Comparison of ENCODE assay signal across 26 mouse cellular contexts in genomic region chr1:91584969-91585835, GRCm38 (mm10). TPM values are rescaled to one million over a fixed set of nuclear protein-coding genes. Genes with fewer than 3 reads are reported as not detected.
DNase-seq lines count a peak whose midpoint lies in the region; ATAC-seq and TF ChIP-seq lines count a peak whose summit lies in the region.
"Had no signal": no experiment of that assay in that cellular context is flagged by ENCODE, and none has a peak within 500 bp of the region (broad histone marks: within the 10 kb centered on the region; RNA-seq: fewer than 3 reads in every experiment).

No protein-coding gene starts in this region.

- no peak for TF ChIP-seq CTCF in lung, postnatal 0 days (IDR thresholded peaks at IDR 0.05)

- H3K36me3 ChIP-seq in embryonic facial prominence, embryonic 13.5 days: no peaks in the 10 kb centered on the region
- no peaks in the 10 kb centered on the region for H3K36me3 ChIP-seq in embryonic facial prominence, embryonic 10.5 days (replicated peaks)
- no peaks in the 10 kb centered on the region for H3K36me3 ChIP-seq in kidney, embryonic 15.5 days
- H3K36me3 ChIP-seq in limb, embryonic 14.5 days (ENCODE audit: control insufficient read depth, insufficient read depth, low read length): no peaks in the 10 kb centered on the region
- no peaks in the 10 kb centered on the region for H3K36me3 ChIP-seq in lung, postnatal 0 days (ENCODE audit: insufficient read depth, low read length)
- H3K36me3 ChIP-seq: G1E; heart, embryonic 13.5 days; limb, embryonic 15.5 days; liver, embryonic 13.5 days had no signal

- TF ChIP-seq EP300 in lung, postnatal 0 days (IDR thresholded peaks at IDR 0.05): no peak

- no peak overlapping the region for H3K9ac ChIP-seq in embryonic facial prominence, embryonic 13.5 days
- no peak overlapping the region for H3K9ac ChIP-seq in kidney, embryonic 15.5 days
- no peak overlapping the region for H3K9ac ChIP-seq in limb, embryonic 14.5 days (ENCODE audit: low read depth, low read length, severe bottlenecking)
- H3K9ac ChIP-seq in lung, postnatal 0 days (replicated peaks; ENCODE audit: low read depth): no peak overlapping the region
- H3K9ac ChIP-seq: heart, embryonic 13.5 days; limb, embryonic 15.5 days; liver, embryonic 13.5 days had no signal

- no peak overlapping the region for H3K4me3 ChIP-seq in embryonic facial prominence, embryonic 13.5 days
- H3K4me3 ChIP-seq in embryonic facial prominence, embryonic 10.5 days: no peak overlapping the region
- no peak overlapping the region for H3K4me3 ChIP-seq in kidney, embryonic 15.5 days (replicated peaks)
- H3K4me3 ChIP-seq in limb, embryonic 14.5 days (replicated peaks; ENCODE audit: low read length): no peak overlapping the region
- no peak overlapping the region for H3K4me3 ChIP-seq in lung, postnatal 0 days (ENCODE audit: low read depth, low read length)
- H3K4me3 ChIP-seq: heart, embryonic 13.5 days; layer of hippocampus, adult 2 months; limb, embryonic 15.5 days; liver, embryonic 13.5 days had no signal

- no peaks in the 10 kb centered on the region; the same call in 1 of the 2 replicates for H3K27me3 ChIP-seq in embryonic facial prominence, embryonic 13.5 days
- H3K27me3 ChIP-seq in embryonic facial prominence, embryonic 10.5 days (replicated peaks; ENCODE audit: low read depth, poor library complexity, severe bottlenecking): no peaks in the 10 kb centered on the region
- H3K27me3 ChIP-seq in kidney, embryonic 15.5 days: peaks cover 12% of the 10 kb centered on the region; the same call in 1 of the 2 replicates
- no peaks in the 10 kb centered on the region for H3K27me3 ChIP-seq in limb, embryonic 14.5 days (ENCODE audit: control insufficient read depth, insufficient read depth, low read length)
- no peaks in the 10 kb centered on the region for H3K27me3 ChIP-seq in lung, postnatal 0 days (replicated peaks; ENCODE audit: insufficient read depth, low read length)
- H3K27me3 ChIP-seq: limb, embryonic 15.5 days had no signal

- no peak overlapping the region for H3K4me2 ChIP-seq in embryonic facial prominence, embryonic 13.5 days
- no peak overlapping the region for H3K4me2 ChIP-seq in kidney, embryonic 15.5 days
- H3K4me2 ChIP-seq in limb, embryonic 14.5 days (replicated peaks; ENCODE audit: low read depth, low read length, severe bottlenecking): no peak overlapping the region
- no peak overlapping the region for H3K4me2 ChIP-seq in lung, postnatal 0 days (replicated peaks; ENCODE audit: low read depth, low read length)
- H3K4me2 ChIP-seq: heart, embryonic 13.5 days; limb, embryonic 15.5 days; liver, embryonic 13.5 days had no signal

- no peak for TF ChIP-seq POLR2A in limb, embryonic 14.5 days (IDR thresholded peaks at IDR 0.05; ENCODE audit: borderline replicate concordance, extremely low read depth, insufficient read depth, insufficient read length)

- peaks cover 11% of the 10 kb centered on the region for H3K4me1 ChIP-seq in embryonic facial prominence, embryonic 13.5 days
- peaks cover 12% of the 10 kb centered on the region for H3K4me1 ChIP-seq in embryonic facial prominence, embryonic 10.5 days
- H3K4me1 ChIP-seq in kidney, embryonic 15.5 days: peaks cover 13% of the 10 kb centered on the region
- H3K4me1 ChIP-seq in limb, embryonic 14.5 days (ENCODE audit: control insufficient read depth, insufficient read depth, low read length): peaks cover 21% of the 10 kb centered on the region
- no peaks in the 10 kb centered on the region for H3K4me1 ChIP-seq in lung, postnatal 0 days (ENCODE audit: insufficient read depth, low read depth, low read length)

- WGBS in embryonic facial prominence, embryonic 13.5 days: 71% methylated on average over 17 of the region's 17 CpGs
- WGBS in embryonic facial prominence, embryonic 10.5 days: 84% methylated on average over 17 of the region's 17 CpGs
- 50% methylated on average over 17 of the region's 17 CpGs for WGBS in kidney, embryonic 15.5 days
- WGBS in limb, embryonic 14.5 days: 46% methylated on average over 16 of the region's 17 CpGs
- 73% methylated on average over 16 of the region's 17 CpGs for WGBS in lung, postnatal 0 days

- no peak for DNase-seq in embryonic facial prominence, embryonic 10.5 days (ENCODE audit: low spot score)
- DNase-seq in kidney, adult 9 months: no peak
- peak; percentile 72 for DNase-seq in forelimb bud, embryonic 11.5 days (ENCODE audit: low read depth, low spot score)
- peak; percentile 28 for DNase-seq in limb, embryonic 14.5 days (ENCODE audit: low spot score)
- DNase-seq in left cerebral cortex, adult 9 months (ENCODE audit: low spot score in 2 of 2): no peak
- DNase-seq in lung, postnatal 0 days (ENCODE audit: low spot score): no peak
- DNase-seq: adrenal gland, postnatal 25 days; cerebellum, adult 11-12 months; cerebellum, adult 9-11 months; heart, postnatal 10 days; kidney, postnatal 25 days; liver, embryonic 13.5 days; lung, adult 18-20 months; lung, postnatal 10 days; midbrain, embryonic 14.5 days; thymus, postnatal 14 days had no signal

- no peaks in the 10 kb centered on the region for H3K9me3 ChIP-seq in embryonic facial prominence, embryonic 13.5 days
- H3K9me3 ChIP-seq in embryonic facial prominence, embryonic 10.5 days: no peaks in the 10 kb centered on the region
- no peaks in the 10 kb centered on the region for H3K9me3 ChIP-seq in kidney, embryonic 15.5 days (replicated peaks)
- H3K9me3 ChIP-seq in limb, embryonic 14.5 days (ENCODE audit: control insufficient read depth, low read length): no peaks in the 10 kb centered on the region
- H3K9me3 ChIP-seq in lung, postnatal 0 days (ENCODE audit: low read length): no peaks in the 10 kb centered on the region
- H3K9me3 ChIP-seq: G1E; heart, embryonic 13.5 days; limb, embryonic 15.5 days; liver, embryonic 13.5 days had no signal

- no peak for ATAC-seq in embryonic facial prominence, embryonic 13.5 days (ENCODE audit: insufficient number of reproducible peaks, insufficient read depth, low FRiP score, low TSS enrichment, low read depth)
- ATAC-seq in kidney, embryonic 15.5 days (replicated peaks; ENCODE audit: low FRiP score): no peak
- ATAC-seq in limb, embryonic 14.5 days (ENCODE audit: low FRiP score, low read depth): peak; percentile 44; the same call in 1 of the 2 replicates
- no peak for ATAC-seq in lung, postnatal 0 days
- ATAC-seq: forebrain, embryonic 14.5 days; hindbrain, postnatal 0 days; intestine, postnatal 0 days had no signal

- 0 out of 2 replicates have a peak overlapping the region, but pooled peaks have one; percentile 22 for H3K27ac ChIP-seq in embryonic facial prominence, embryonic 13.5 days
- H3K27ac ChIP-seq in embryonic facial prominence, embryonic 10.5 days (replicated peaks): no peak overlapping the region
- 0 out of 2 replicates have a peak overlapping the region, but pooled peaks have one; percentile 22 for H3K27ac ChIP-seq in kidney, embryonic 15.5 days
- no peak overlapping the region for H3K27ac ChIP-seq in limb, embryonic 14.5 days (replicated peaks; ENCODE audit: low read depth, low read length)
- no peak overlapping the region for H3K27ac ChIP-seq in lung, postnatal 0 days (ENCODE audit: low read length)
- H3K27ac ChIP-seq: heart, embryonic 13.5 days; hindbrain, postnatal 0 days; layer of hippocampus, adult 2 months; limb, embryonic 15.5 days; liver, embryonic 13.5 days; macrophage had no signal

RNA-seq across cellular contexts. Expression of gene Asb1, which starts 44.9 kb away (rescaled TPM):
- 5.2 and 5.3 TPM in 2 replicates for polyA plus RNA-seq in embryonic facial prominence, embryonic 13.5 days (2015; fragmentation: Nextera tagmentation; extraction: Ambion mirVana)
- 6.5 and 7.3 TPM in 2 replicates for polyA plus RNA-seq in embryonic facial prominence, embryonic 10.5 days (2016; fragmentation: Nextera tagmentation; extraction: Ambion mirVana)
- polyA plus RNA-seq in kidney, embryonic 15.5 days (2015; fragmentation: Nextera tagmentation; extraction: Ambion mirVana): 5.2 and 5.4 TPM in 2 replicates
- polyA plus RNA-seq in limb, embryonic 14.5 days (2012; rRNA removed): 8.1 and 8.5 TPM in 2 replicates
- polyA plus RNA-seq in limb, embryonic 14.5 days (2014; fragmentation: Nextera tagmentation; extraction: Ambion mirVana): 7.3 and 8.5 TPM in 2 replicates
- polyA plus RNA-seq in lung, postnatal 0 days (2015; fragmentation: Nextera tagmentation; extraction: Ambion mirVana): 4.2 and 4.6 TPM in 2 replicates

Comparison
In these comparisons a context has a peak if more than half of its experiments do, and no peak if none do; other contexts are left out.
1. H3K27ac ChIP-seq: peak in embryonic facial prominence, embryonic 13.5 days (single experiment) and kidney, embryonic 15.5 days (single experiment); none in embryonic facial prominence, embryonic 10.5 days (single experiment), limb, embryonic 14.5 days (single experiment) and lung, postnatal 0 days (single experiment).
2. DNase-seq: peak in forelimb bud, embryonic 11.5 days (single experiment) and limb, embryonic 14.5 days (single experiment); none in embryonic facial prominence, embryonic 10.5 days (single experiment), kidney, adult 9 months (single experiment), left cerebral cortex, adult 9 months (0 of 2) and lung, postnatal 0 days (single experiment).